Mouse (Mus musculus) intestine, embryonic 16.5 days (tissue): ENCODE data around the gene Actl11. TPM values are rescaled to one million over a fixed set of nuclear protein-coding genes. Genes with fewer than 3 reads are reported as not detected.
A peak's percentile ranks its signal among the peaks of the same experiment; 100 is the strongest.

Experiments used
- ATAC-seq: fragments of 200-750 bp; cut with Nextera tagmentation; 2 replicates; pipeline ENCODE4 v1.8.0; 2017; ENCODE audit warnings: moderate TSS enrichment, moderate library complexity
- H3K27ac ChIP-seq: fragments of 300-500 bp; sonication (generic); 2 replicates; pipeline ENCODE4 v1.5.1; 2014; ENCODE audit warnings: mild to moderate bottlenecking, low read length
- H3K27me3 ChIP-seq: fragments of 300-500 bp; sonication (generic); replicated peaks from 2 replicates; pipeline ENCODE4 v1.6.1; 2014; ENCODE audit warnings: low read length, control low read depth, mixed read lengths; ENCODE audit not compliant: control insufficient read depth, insufficient read depth
- H3K36me3 ChIP-seq: fragments of 300-500 bp; sonication (generic); 2 replicates; pipeline ENCODE4 v1.6.1; 2014; ENCODE audit warnings: low read length, control low read depth; ENCODE audit not compliant: control insufficient read depth, insufficient read depth
- H3K4me1 ChIP-seq: fragments of 300-500 bp; sonication (generic); 2 replicates; pipeline ENCODE4 v1.6.1; 2014; ENCODE audit warnings: low read length, control low read depth, mixed read lengths; ENCODE audit not compliant: control insufficient read depth, insufficient read depth
- H3K4me2 ChIP-seq: fragments of 300-500 bp; sonication (generic); 2 replicates; pipeline ENCODE4 v1.6.1; 2014; ENCODE audit warnings: low read depth, low read length, control low read depth
- H3K4me3 ChIP-seq: fragments of 300-500 bp; sonication (generic); 2 replicates; pipeline ENCODE4 v1.5.1; 2014; ENCODE audit warnings: mild to moderate bottlenecking, low read length
- H3K9ac ChIP-seq: fragments of 300-500 bp; sonication (generic); 2 replicates; pipeline ENCODE4 v1.6.1; 2014; ENCODE audit warnings: low read depth, low read length
- H3K9me3 ChIP-seq: fragments of 300-500 bp; sonication (generic); 2 replicates; pipeline ENCODE4 v1.6.1; 2016; ENCODE audit warnings: low read length, control low read depth; ENCODE audit not compliant: control insufficient read depth
- WGBS: fragments of 180-500 bp; shearing (Covaris S2); extraction: QIAGEN DNeasy Blood & Tissue Kit; methylation state at CpG from one replicate; pipeline ENCODE4 v1.1.7; 2014; 5-methylcytosine and 5-hydroxymethylcytosine counted together
- polyA plus RNA-seq: library from polyadenylated mRNA; unstranded; fragments of >200 nt; fragmentation: Nextera tagmentation; extraction: Ambion mirVana; gene quantifications from 2 replicates; pipeline ENCODE4 v1.2.1, GENCODE M21; 2015

Gene Actl11
- polyA plus RNA-seq, 1 experiment from 2014 or later, result not detected

DNA sequence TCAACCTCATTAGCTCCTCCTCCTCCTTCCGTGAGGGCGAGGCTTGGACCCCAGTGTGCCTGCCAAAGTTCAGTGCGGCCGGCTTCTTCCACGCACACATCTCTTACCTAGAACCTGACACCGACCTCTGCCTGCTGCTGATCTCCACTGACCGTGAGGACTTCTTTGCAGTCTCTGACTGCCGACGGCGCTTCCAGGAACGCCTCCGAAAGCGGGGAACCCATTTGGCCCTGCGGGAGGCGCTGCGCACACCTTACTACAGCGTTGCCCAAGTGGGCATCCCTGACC is 26.7 kb upstream of the Actl11 start:
- 18% methylated on average over 17 of the region's 17 CpGs for WGBS
- Histone ChIP-seq H3K9ac (no peak overlapping the region), H3K36me3 (peaks cover 2% of the 10 kb centered on the region; the same call in 1 of the 2 replicates), H3K9me3 (no peaks in the 10 kb centered on the region), H3K27me3 (no peaks in the 10 kb centered on the region), H3K27ac (no peak overlapping the region), H3K4me1 (peaks cover 12% of the 10 kb centered on the region), H3K4me3 (no peak overlapping the region), H3K4me2 (peak overlapping the region; percentile 37)
- no peak; the same call in 1 of the 2 replicates for ATAC-seq

GRCm38 (mm10) chr9:107904726-107905125 is 23.5 kb upstream of the Actl11 start:
- Histone ChIP-seq H3K36me3 (peaks cover 2% of the 10 kb centered on the region; the same call in 1 of the 2 replicates), H3K27ac (no peak overlapping the region), H3K9me3 (no peaks in the 10 kb centered on the region), H3K4me1 (peaks cover 21% of the 10 kb centered on the region), H3K9ac (no peak overlapping the region), H3K4me2 (no peak overlapping the region), H3K4me3 (no peak overlapping the region), H3K27me3 (no peaks in the 10 kb centered on the region)
- 6% methylated on average over 4 of the region's 4 CpGs for WGBS
- ATAC-seq, result no peak

GRCm38 (mm10) chr9:107906252-107906966 is 21.9 kb upstream of the Actl11 start, which contains the start of gene Mst1r:
Gene Mst1r (plus strand): TSS chr9:107906873.
- Histone ChIP-seq H3K27me3 (no peaks in the 10 kb centered on the region), H3K27ac (peak within 1 kb of the TSS; percentile 92), H3K36me3 (peaks cover 3% of the 10 kb centered on the region; the same call in 1 of the 2 replicates), H3K4me2 (peak within 1 kb of the TSS; percentile 60), H3K9me3 (no peaks in the 10 kb centered on the region), H3K4me1 (peaks cover 28% of the 10 kb centered on the region), H3K9ac (peak within 1 kb of the TSS; percentile 75), H3K4me3 (peak within 1 kb of the TSS; percentile 57)
- ATAC-seq, result peak; percentile 84
- WGBS, result 16% methylated on average over 19 of the region's 19 CpGs

GRCm38 (mm10) chr9:107906967-107907800 is 21.1 kb upstream of the Actl11 start:
- Histone ChIP-seq H3K27ac (peak overlapping the region; percentile 92), H3K27me3 (no peaks in the 10 kb centered on the region), H3K9ac (peak overlapping the region; percentile 75), H3K36me3 (peaks cover 7% of the 10 kb centered on the region; the same call in 1 of the 2 replicates), H3K9me3 (no peaks in the 10 kb centered on the region), H3K4me2 (peak overlapping the region; percentile 60), H3K4me1 (peaks cover 28% of the 10 kb centered on the region), H3K4me3 (peak overlapping the region; percentile 57)
- 38% methylated on average over 31 of the region's 31 CpGs for WGBS
- no peak; the same call in 1 of the 2 replicates for ATAC-seq

GRCm38 (mm10) chr9:107907801-107908120 is 20.5 kb upstream of the Actl11 start:
- Histone ChIP-seq H3K27ac (peak overlapping the region; percentile 92), H3K9ac (peak overlapping the region; percentile 75), H3K9me3 (no peaks in the 10 kb centered on the region), H3K4me3 (peak overlapping the region; percentile 57), H3K27me3 (no peaks in the 10 kb centered on the region), H3K36me3 (peaks cover 9% of the 10 kb centered on the region; the same call in 1 of the 2 replicates), H3K4me2 (peak overlapping the region; percentile 60), H3K4me1 (peaks cover 28% of the 10 kb centered on the region)
- WGBS, result 63% methylated on average over 14 of the region's 14 CpGs
- ATAC-seq, result no peak

DNA sequence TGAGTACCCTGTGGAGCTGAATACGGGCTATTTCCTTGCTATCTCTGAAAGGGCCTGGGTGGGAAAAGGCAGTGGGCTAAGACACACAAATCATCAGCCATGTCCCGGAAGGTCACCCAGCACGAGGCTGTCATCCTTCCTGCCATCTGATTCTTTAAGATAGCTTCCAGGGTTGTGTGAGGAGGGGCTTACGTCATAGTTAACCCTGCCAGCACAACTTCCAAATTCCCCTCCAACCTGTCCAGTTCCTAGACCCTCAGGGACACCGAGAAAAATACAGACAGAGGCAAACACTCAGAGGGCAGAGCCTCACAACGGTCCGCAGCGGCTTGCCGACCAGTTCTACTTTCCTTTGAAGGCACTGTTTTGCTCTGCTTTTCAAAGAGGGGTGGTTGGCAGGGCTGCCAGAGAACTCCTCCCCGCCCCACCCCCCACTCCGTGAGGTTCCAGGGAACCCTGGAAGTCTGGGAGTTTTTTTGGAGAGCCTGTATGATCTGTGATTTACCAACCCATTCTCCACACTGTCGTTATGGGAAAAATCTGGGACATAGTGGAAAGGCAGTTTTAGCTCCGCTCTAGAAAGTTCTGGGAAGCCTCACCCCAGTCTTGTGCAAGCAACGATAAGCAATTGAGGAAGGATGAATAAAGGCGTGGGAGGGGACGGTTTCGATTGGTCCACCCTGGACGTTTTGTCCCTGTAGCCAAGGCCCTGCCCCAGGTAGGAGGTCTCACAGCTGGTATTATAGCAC is 19.7 kb upstream of the Actl11 start:
- 24% methylated on average over 18 of the region's 18 CpGs for WGBS
- peak overlapping the region; percentile 75 for H3K9ac ChIP-seq
- H3K36me3 ChIP-seq, result 0 out of 2 replicates have a peak, but pooled peaks cover 12% of the 10 kb centered on the region
- peaks cover 28% of the 10 kb centered on the region for H3K4me1 ChIP-seq
- H3K27ac ChIP-seq, result peak overlapping the region; percentile 92
- ATAC-seq, result peak; percentile 68
- H3K4me2 ChIP-seq, result peak overlapping the region; percentile 60
- H3K4me3 ChIP-seq, result peak overlapping the region; percentile 57
- H3K27me3 ChIP-seq, result no peaks in the 10 kb centered on the region
- no peaks in the 10 kb centered on the region for H3K9me3 ChIP-seq

- Histone ChIP-seq H3K4me2 (peak overlapping the region; percentile 60), H3K36me3 (0 out of 2 replicates have a peak, but pooled peaks cover 12% of the 10 kb centered on the region), H3K4me1 (peaks cover 26% of the 10 kb centered on the region), H3K9me3 (no peaks in the 10 kb centered on the region), H3K4me3 (peak overlapping the region; percentile 57), H3K27me3 (no peaks in the 10 kb centered on the region), H3K27ac (peak overlapping the region; percentile 92), H3K9ac (peak overlapping the region; percentile 75)
- WGBS, result 58% methylated on average over 15 of the region's 15 CpGs
- peak; percentile 62 for ATAC-seq
These were observed 18.1 kb upstream of the Actl11 start for GRCm38 (mm10) chr9:107910025-107910769.

- no peak overlapping the region for H3K4me2 ChIP-seq
- peaks cover 18% of the 10 kb centered on the region; the same call in 1 of the 2 replicates for H3K36me3 ChIP-seq
- H3K4me1 ChIP-seq, result peaks cover 10% of the 10 kb centered on the region
- no peak for ATAC-seq
- H3K4me3 ChIP-seq, result no peak overlapping the region
- H3K27ac ChIP-seq, result no peak overlapping the region
- no peaks in the 10 kb centered on the region for H3K9me3 ChIP-seq
- 82% methylated on average over 16 of the region's 16 CpGs for WGBS
- no peak overlapping the region for H3K9ac ChIP-seq
- no peaks in the 10 kb centered on the region for H3K27me3 ChIP-seq
These were observed 13.4 kb upstream of the Actl11 start for GRCm38 (mm10) chr9:107914764-107915420.
